Mouse (Mus musculus): ENCODE data around the gene Gm38119. TPM values are rescaled to one million over a fixed set of nuclear protein-coding genes. Genes with fewer than 3 reads are reported as not detected.

Gm38119 gene
- not detected for total RNA-seq (2021)
- long read RNA-seq, experiment 1, result 0 reads
- long read RNA-seq, experiment 2, result 0 reads

DNA sequence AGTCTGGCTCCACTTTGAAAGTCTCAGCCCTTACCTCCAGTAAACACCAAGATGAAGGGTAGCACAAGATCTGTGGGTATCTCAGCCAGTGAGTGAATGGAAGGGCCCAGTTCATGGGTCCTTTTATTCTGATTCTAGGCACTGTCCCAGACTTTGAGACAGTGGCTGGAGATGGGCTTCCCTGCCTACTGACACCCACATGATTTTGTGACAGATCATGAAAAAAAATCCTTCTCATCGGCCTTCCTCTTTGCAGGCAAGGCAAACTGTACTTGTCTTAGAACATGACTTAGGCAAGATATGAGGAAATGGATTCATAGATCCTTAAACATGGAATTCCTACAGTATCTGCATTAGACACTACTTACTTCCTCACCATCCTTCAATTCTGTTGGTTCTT lies at the start of gene Gm38119:
Gm38119 (minus strand) TSS at position 101 of the 400 bp plus-strand sequence.
- DNase-seq, result no peak

GRCm38 (mm10) chr3:92778799-92779198 lies 39.9 kb upstream of the Gm38119 start, which contains the start of gene Lce1i:
TSS of gene Lce1i (minus strand) at chr3:92778899.
- DNase-seq, result no peak

- DNase-seq, result no peak
Measured at GRCm38 (mm10) chr3:92771573-92771972, 32.7 kb upstream of the Gm38119 start.

DNA sequence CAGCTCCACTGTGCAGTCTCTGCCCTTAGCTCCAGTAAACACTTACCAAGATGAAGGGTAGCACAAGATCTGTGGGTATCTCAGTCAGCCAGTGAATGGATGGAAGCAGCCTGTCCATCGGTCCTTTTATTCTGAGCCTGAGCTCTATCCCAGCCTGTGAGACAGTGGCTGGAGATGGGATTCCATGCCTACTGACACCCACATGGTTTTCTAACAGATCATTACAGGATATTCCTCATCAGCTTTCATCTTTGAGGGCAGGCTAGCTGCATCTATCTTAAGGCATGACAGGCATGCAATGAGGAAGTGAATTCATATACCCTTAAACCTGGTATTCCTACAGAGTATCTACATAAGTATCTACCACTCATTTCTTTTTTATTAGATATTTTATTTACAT lies 26.1 kb upstream of the Gm38119 start, which contains the start of gene Lce1h:
Lce1h (minus strand) TSS at position 101 of the 400 bp plus-strand sequence.
- DNase-seq, result no peak

- DNase-seq, result no peak
Measured at GRCm38 (mm10) chr3:92753197-92753596, 14.3 kb upstream of the Gm38119 start.

DNA sequence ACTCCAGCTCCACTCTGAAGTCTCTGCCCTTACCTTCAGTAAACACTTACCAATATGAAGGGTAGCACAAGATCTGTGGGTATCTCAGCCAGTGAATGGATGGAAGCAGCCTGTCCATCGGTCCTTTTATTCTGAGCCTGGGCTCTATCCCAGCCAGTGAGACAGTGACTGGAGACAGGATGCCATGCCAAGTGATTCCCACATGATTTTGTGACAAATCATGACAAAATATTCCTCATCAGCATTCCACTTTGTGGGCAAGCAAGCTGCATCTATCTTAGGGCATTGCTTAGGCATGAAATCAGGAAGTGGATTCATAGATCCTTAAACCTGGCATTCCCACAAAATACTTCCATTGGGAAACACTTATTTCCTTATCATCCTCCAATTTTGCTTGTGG lies 13.3 kb upstream of the Gm38119 start, which contains the start of gene Lce1g:
Lce1g (minus strand) TSS at position 101 of the 400 bp plus-strand sequence.
- no peak for DNase-seq

DNA sequence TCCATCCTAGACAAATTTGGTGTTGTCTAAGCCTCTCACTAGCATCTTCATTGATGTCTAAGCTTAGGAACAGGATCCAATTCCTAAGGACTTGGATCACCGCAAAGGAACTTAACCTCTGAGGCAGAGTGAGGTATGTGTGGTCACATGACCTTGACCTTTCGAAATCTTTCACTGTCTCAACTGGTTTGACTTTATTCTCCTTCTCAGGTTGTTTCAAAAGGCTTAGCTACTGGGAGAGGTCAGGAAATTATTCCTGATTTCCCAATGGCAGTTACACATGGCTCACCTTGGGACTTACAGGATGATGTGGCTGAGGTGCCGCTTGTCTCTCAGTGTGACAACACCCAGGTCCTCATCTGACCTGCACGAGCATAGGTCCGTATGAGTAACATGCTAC lies 16.3 kb downstream of the Gm38119 start:
- no peak for DNase-seq

DNA sequence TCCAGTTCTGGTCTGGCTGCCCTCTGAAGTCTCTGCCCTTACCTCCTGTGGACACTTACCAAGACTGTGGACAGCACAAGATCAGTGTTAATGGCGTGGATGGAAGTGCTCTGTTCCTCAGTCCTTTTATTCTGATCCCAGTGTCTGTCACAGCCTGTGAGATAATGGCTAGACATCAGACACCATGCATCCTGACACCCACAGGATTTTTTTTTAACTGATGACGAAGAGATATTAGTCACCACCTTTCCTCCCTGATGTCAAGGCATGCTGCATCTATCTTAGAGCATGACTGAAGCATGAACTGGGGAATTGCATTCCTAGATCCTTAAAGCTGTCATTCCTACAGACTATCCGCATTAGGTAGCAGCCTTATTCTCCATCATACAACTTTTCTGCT lies 18.6 kb downstream of the Gm38119 start, which contains the start of gene Lce1f:
Lce1f (minus strand) TSS at position 101 of the 400 bp plus-strand sequence.
- no peak for DNase-seq

GRCm38 (mm10) chr3:92715122-92715521 lies 23.8 kb downstream of the Gm38119 start:
- DNase-seq, result no peak

DNA sequence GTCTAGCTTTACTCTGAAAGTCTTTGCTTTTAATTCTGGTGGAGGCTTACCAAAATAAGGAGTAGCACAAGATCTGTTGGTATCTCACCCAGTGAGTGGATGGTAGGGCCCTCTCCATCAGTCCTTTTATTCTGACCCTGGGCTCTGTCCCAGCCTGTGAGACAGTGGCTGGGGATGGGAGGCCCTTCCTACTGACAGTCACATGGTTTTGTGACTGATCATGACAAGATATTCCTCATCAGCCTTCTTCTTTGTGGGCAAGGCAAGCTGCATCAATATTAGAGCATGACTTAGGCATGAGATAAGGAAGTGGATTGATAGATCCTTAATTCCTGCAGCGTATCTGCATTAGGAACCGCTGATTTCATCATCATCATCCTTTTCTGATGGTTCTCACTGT lies 29.9 kb downstream of the Gm38119 start, which contains the start of gene Lce1e:
Lce1e (minus strand) TSS at position 101 of the 400 bp plus-strand sequence.
- DNase-seq, result no peak

DNA sequence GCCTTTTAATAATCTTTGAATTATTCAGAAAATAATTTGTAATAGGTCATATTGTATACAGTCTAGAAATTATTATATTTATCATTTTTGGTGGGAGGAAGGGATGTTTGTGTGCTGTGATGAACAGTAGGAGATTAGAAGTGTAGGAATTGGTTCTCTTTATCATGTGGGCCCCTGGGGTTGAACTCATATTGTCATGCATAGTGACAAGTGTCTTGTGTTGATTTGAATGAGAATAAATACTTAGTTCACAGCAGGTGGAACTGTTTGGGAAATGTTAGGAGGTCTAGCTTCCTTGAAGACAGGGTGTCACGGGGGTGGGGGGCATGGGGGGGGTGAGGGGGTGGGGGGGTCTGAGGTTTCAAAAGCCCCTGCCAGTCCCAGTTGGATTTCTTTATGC lies 44.3 kb downstream of the Gm38119 start:
- DNase-seq, result no peak

DNA sequence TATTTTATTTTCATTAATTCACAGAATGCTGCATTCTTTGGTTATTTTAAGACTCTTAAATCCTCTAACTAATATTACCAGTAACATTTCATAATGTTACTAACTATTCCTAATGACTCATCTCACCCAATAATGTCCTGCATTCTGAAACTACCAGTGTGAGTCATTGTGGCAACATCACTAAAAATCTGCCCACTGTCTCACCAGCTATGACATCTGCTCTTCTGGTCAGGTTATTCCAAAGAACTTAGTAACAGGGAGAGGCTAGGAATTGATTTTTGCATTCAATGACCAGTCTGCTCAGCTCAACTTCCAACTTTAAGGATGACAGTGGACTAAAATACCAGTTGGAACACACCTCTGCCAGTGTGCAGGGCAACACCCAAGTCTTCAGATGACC lies 47.2 kb downstream of the Gm38119 start:
- no peak for DNase-seq

- DNase-seq, result peak; percentile 19
Measured at GRCm38 (mm10) chr3:92689154-92689553, 49.7 kb downstream of the Gm38119 start.

Other genes with a start within 250 kb of the Gm38119 start
- gene Sprr4, start 238.6 kb downstream of the Gm38119 start, total RNA-seq (2021), result not detected
- not detected for gene 2310046K23Rik, start 204.6 kb downstream of the Gm38119 start, total RNA-seq (2021)
- gene Ivl, start 165.4 kb downstream of the Gm38119 start, total RNA-seq (2021), result not detected
- gene Smcp, start 150.1 kb downstream of the Gm38119 start, total RNA-seq (2021), result not detected
- not detected for gene 2210017I01Rik, start 131.6 kb downstream of the Gm38119 start, total RNA-seq (2021)
- not detected for gene Lce6a, start 117.4 kb downstream of the Gm38119 start, total RNA-seq (2021)
- gene Lce1a1, start 90.8 kb downstream of the Gm38119 start, total RNA-seq (2021), result not detected
- gene Lce1b, start 82.2 kb downstream of the Gm38119 start, total RNA-seq (2021), result not detected
- not detected for gene Lce1a2, start 68.8 kb downstream of the Gm38119 start, total RNA-seq (2021)
- not detected for gene Lce1c, start 59.8 kb downstream of the Gm38119 start, total RNA-seq (2021)
- gene Lce1d, start 51.9 kb downstream of the Gm38119 start, total RNA-seq (2021), result not detected
- gene Lce1e, start 30.0 kb downstream of the Gm38119 start, total RNA-seq (2021), result not detected
- not detected for gene Lce1f, start 18.7 kb downstream of the Gm38119 start, total RNA-seq (2021)
- not detected for gene Lce1g, start 13.2 kb upstream of the Gm38119 start, total RNA-seq (2021)
- gene Lce1h, start 26.0 kb upstream of the Gm38119 start, total RNA-seq (2021), result not detected
- not detected for gene Lce1i, start 39.8 kb upstream of the Gm38119 start, total RNA-seq (2021)
- not detected for gene Lce1j, start 51.4 kb upstream of the Gm38119 start, total RNA-seq (2021)
- gene Lce1k, start 68.8 kb upstream of the Gm38119 start, total RNA-seq (2021), result not detected
- gene Kprp, start 88.2 kb upstream of the Gm38119 start, total RNA-seq (2021), result not detected
- not detected for gene Lce1l, start 112.2 kb upstream of the Gm38119 start, total RNA-seq (2021)
- gene 2310050C09Rik, start 131.1 kb upstream of the Gm38119 start, total RNA-seq (2021), result not detected
- gene Lce3a, start 187.1 kb upstream of the Gm38119 start, total RNA-seq (2021), result not detected
- not detected for gene Lce3b, start 193.9 kb upstream of the Gm38119 start, total RNA-seq (2021)
- not detected for gene Lce3c, start 205.4 kb upstream of the Gm38119 start, total RNA-seq (2021)
- gene Lce3d, start 218.3 kb upstream of the Gm38119 start, total RNA-seq (2021), result not detected
- gene Lce3e, start 228.0 kb upstream of the Gm38119 start, total RNA-seq (2021), result not detected

All from gastrocnemius, postnatal 10 days (tissue).